Mouse (Mus musculus) cerebellum, adult 11-12 months (tissue): Measurements from ENCODE around the gene Sptssa.
"Not testable (repeated sequence)": the region's sequence is repeated elsewhere in the genome, so short reads cannot be mapped to it uniquely, and the experiment has no call there.

ENCODE experiments used
- DNase-seq: peaks from one replicate; pipeline ENCODE4 v3.0.0; 2022

The Sptssa gene

DNA sequence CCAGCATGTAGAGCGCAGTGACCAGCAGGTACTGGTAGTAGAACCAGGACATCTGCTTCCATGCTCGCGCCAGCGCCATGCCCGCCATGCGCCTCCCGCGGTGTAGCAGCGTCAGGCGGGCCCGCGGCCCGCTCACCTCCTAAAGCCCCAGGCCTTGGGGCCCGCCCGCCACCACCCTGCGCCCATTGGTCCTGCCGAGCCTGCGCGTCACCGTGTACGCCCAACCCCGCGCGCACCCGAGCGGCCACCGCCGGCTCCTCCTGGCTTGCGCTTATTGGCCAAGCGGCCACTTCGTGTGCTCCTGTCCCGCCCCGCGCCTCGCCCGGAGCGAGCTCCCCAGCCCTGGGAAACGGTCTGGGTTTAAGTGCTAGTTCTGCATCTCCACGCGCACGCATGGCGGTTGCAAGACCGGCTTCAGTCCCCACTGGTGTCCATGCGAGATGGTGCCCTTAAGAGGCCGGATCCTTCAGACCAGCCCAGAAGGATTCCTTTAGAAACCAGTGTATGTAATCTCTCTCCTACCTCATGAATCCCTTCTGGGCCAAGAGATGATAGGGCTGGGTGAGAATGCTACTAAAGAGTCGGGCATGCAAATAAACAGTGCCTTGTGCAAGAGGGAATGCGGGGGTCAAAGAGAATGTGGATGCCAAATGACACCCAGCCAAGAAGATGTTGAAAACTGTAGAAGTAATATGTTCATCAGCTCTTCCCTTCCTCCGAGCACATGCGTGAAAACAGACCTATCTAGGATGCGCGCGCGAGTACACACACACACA is at the start of gene Sptssa:
Gene Sptssa, minus strand, starts transcription at position 178 of the 776 bp plus-strand sequence.
- peak; percentile 97 for DNase-seq

DNA sequence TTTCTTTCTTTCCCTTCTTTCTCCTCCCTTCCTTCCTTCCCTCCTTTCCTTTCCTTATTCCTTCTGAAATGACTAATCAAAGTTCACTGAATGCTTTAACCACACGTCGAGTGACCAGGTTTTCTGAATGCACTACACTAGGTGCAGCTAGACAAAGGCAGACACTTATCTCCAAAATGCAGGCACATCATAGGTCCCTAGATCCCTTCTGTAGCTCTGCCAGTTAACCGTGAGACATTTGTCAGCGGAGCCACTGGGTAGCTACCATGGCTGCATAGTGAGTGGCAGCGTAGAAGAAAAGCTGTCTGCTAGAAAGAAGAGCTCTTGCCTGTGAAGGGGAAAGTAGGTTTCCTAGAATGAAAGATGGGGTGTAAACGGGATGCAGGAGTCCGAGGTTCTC is 43.0 kb upstream of the Sptssa start:
- no peak for DNase-seq

DNA sequence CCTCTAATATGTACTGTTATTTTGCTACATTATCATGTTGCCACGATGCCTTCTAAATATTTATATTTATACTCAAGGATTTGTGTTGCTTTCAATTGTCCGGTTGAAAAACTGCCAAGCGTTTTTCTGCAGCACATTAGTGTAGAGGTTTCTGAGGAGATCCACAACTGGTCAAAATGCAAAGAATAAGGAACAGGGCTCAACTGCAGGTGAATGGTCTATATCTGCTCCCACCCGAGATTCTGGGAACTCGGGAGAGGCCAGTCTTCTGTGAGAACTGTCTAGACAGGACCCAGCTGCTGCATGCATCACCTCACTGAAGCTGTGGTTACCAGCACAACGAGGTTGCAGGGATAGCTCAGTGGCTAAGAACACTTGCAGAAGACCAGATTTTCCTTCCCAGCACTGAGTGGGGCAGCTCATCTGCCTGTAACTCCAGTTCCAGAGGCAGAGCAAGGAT is 41.4 kb upstream of the Sptssa start:
- peak; percentile 50 for DNase-seq

DNA sequence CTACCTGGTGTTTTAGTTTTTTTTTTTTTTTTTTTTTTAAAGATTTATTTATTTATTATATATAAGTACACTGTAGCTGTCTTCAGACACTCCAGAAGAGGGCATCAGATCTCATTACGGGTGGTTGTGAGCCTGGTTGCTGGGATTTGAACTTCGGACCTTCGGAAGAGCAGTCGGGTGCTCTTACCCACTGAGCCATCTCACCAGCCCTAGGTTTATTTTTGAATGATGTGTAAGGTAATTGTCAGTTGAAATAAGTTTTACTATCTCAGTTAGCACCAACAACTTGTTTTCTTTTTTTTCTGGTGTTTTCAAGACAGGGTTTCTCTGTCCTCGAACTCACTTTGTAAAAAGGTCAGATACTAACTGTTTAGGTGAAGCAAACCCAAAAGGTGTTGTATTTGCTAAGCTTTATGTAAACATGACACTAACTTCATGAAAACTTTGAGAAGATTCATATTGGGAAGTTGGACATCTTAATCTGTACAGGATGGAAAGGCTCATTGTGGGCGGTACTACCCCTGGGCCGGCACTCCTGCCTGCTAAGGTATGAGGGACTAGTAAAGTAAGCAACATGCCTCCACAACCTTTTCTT is 40.7 kb upstream of the Sptssa start:
- DNase-seq = peak; percentile 56

DNA sequence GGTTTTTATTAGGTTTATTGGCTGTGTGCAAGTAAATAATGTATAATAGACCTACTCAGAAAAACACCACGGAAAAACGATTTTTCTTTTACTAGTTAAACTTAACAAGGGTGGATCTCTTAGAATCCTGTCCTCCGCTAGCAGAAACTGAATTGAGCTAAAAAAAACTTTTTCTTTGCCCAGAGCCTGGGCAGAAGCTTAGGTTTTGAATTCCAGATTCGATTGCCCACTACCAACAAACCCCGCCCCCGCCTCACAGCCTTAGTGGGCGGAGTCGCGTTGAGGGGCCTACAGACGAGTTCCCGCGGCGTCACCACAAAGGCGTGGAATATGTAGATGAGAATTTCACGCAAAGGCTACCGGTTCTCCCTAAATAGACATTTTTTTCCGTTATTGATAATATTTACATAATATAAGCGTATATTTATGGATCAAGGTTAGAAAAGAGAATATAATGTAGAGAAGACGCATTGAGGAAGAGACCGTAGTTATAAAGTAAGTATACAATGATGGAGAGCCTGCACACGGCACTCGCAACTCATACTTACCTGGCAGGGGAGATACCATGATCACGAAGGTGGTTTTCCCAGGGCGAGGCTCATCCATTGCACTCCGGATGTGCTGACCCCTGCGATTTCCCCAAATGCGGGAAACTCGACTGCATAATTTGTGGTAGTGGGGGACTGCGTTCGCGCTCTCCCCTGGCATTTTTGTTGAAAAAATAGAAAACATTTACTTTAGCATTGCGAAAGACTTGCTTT is 40.0 kb upstream of the Sptssa start:
- DNase-seq = peak; percentile 95

DNA sequence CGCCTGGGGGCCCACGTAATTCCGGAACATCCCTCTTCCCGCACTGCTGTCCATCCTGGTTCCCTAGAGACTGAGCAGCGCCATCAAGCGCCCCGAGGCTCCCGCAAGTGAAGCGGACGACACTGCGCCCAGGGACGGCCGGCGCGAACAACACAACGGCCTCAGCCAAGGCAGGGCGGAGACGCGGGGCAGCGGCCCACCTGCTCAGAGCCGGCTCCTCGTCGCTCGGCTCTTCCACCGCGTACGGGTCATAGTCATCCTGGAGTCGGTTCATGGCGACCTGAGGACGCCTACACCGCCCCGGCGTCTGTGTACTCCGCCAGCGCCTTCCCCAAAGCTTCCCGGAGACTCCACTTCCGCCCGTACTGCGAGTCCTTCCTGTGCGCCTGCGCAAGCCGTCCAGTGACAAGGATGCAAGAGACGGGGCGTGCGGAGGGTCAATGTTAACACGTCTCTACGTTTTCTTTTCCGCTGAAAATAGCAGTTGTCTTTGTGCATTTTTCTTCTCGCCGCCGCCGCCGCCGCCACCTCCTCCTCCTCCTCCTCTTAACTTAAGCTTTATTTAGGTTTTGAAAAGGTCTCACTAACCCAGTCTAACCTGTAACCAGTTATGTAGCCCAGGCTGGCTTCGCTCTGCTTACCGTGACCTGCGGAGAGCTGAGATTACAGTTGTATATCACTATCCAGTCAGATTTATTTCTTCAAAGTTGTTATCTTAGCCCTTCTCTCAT is 39.3 kb upstream of the Sptssa start, which contains the start of gene Eapp:
Gene Eapp, minus strand, starts transcription at position 387 of the 731 bp plus-strand sequence.
- DNase-seq = peak; percentile 97

DNA sequence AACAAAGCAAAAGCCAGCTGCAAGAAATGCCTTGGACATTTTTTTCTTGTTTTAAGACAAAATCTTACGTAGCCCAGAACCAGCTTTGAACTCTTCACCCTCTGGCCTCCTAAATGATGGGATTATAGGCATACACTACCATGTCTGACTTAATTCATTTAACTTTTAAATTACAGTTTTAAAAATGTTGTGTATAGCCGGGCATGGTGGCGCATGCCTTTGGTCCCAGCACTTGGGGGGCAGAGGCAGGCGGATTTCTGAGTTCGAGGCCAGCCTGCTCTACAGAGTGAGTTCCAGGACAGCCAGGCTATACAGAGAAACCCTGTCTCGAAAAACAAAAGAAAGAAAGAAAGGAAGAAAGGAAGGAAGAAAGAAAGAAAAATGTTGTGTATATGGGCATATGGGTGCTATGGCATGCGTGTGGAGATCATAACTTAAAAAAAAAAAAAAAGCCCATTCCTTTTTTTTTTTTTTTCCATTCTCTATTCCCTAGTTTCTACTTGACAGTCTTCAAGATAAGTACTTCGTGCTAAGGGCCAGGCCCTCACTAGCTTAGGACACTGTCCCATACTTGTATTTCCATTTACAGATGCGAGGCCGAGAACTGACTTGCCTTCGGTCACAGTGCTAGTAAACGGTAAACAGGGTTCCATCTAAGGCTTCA is 38.6 kb upstream of the Sptssa start:
- no peak for DNase-seq

DNA sequence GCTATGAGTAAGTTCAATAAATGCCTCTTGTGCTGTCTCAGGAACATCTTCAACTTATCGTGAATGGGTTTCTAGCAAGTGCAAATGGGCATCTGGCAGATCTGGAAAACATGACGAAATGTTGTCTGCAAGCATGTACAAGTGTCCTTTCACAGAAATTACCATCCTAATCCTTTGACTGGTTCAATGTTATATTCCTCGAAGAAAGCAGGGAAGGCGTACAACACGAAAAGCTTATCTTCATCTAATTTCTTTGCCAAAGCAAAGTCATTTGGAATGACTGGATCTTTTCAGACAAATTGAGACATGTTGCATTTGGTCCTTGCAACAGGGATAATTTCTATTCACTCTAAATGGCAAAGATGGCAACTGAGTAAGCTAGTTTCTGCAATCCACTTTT is 32.7 kb upstream of the Sptssa start:
- no peak for DNase-seq

DNA sequence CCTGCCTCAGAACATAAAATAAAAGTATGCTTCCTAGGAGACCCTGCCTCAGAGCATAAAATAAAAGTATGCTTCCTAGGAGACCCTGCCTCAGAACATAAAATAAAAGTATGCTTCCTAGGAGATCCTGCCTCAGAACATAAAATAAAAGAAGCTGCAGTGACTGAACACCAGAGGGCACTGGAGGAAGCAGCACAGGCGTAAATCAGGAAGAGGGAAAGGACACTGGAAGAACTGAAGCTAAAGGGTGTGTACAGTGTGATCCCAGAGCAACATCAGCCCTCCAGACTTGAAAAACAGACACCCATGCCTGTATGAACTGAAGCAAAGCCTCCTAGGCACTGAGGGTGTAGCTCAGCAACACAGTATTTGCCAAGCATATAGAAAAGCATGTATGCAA is 26.8 kb upstream of the Sptssa start:
- no peak for DNase-seq

DNA sequence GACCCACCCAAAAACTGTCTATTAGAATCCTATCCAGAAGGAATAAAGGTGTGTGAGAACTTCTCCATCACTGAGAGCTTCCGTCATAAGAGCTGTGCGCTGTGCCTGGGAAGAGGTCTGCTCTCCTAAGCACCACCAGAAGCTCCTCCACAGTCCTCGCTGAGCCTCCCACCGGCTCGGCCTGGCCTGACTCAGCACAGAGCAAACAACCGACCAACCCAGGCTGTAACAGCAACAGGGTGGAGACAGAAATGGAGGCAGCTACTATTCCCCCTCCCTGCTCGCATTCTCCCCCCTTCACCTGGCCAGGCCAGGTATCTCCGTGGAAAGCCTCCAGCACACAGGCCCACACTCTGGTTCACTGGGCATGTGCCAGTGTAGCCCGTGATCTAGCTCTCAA is 20.3 kb upstream of the Sptssa start:
- no peak for DNase-seq

DNA sequence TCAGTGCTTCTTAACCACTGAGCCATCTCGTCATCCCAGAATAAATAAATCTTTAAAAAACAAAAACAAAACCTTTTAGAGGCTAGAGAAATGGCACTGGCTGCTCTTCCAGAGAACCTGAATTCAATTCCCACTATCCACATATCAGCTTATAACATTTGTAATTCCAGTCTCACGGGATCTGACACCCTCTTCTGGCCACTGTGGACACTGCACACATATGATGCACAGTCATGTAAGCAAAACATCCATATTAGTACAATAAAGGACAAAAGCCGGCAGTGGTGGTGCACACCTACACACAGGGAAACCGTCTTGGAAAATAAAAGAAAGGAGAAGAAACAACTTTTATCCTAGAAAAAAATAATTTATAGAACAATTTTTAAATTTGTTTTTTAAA is 19.0 kb upstream of the Sptssa start:
- DNase-seq = no peak

DNA sequence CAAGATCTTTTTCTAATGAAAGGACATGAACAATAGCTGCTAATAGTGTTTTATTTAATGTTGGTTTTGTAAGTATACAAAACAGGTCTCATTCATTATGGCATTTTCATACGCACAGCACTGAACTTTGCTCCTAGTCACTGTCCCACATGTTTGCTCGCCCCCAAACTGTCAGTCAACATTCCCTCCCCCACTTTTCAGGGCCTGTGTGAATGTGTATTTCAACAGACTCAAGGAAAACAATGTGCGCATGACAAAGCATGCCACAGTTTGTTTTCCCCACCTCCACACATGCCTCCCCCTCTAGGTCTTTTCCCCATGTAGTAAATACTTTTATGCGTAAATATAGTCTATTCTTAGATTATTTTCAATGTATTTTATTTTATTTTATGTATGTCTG is 14.9 kb upstream of the Sptssa start:
- DNase-seq = no peak

DNA sequence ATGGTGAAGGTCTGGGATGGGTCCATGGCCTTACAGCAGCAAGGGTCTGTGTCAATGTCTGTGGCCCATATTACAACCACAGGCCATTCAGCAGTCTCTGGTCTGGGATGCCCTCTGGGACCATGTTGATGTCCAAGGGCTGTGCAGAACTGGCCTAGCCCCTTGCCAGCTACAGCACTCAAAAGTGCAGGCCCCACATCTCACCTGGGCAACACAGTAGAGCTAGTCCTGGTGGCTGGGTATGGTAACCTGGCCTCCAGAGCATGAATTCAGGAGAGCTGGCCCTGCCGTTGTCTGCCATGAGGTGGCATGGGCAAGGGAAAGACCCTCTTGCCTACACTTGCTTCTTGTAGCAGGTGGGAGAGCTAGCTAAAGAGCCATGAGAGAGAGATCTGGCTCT is 11.8 kb upstream of the Sptssa start:
- no peak for DNase-seq

DNA sequence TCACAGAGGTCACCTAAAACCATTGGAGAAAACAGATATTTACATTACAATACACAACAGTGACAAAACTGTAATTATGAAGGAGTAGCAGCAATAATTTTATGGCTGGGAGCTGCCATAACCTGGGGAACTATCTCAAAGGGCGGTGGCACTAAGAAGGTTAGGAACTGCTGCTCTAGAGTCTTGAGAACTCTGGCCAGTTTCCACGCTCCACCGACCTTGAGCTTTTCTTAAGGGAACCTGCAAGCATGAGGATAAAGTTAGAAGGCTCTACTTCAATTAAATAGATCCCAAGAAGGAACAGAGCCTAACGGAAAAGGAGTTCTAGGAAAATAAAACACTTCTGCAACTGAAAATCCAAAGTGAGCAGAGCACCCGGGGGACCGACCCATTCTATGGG is 9.2 kb upstream of the Sptssa start:
- DNase-seq = no peak

DNA sequence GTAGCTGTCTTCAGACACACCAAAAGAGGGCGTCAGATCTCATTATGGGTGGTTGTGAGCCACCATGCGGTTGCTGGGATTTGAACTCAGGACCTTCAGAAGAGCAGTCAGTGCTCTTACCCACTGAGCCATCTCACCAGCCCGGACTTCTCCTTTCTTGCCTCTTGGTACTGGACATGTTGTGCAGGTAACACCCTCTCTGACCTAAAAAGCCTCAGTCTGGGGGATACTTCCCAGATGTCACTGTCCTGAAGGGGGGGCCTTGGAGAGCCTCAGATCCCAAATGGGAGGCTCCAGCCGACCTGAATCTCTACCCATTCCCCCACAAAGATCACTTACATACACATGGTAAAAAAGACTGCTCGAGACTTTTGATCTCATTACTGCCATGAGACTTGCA is 5.1 kb upstream of the Sptssa start:
- not testable (repeated sequence) for DNase-seq

DNA sequence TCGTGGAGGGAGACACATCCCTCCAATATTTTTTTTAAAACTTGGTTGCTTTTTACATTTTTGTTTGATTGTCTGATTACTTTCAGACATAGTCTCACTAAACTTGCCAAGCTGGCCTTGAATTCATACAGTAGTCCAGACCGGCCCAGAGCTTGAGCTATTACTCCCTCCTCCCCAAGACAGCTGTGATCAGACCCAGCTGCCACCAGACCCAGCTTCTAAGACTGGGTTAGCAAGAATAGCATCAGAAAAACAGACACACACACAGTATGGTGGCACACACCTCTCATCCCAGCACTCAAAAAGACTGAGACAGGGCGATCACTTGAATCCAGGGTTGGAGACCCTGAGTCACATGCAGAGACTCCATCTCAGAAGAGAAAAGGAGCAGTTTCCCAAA is 3.5 kb upstream of the Sptssa start:
- DNase-seq = no peak

DNA sequence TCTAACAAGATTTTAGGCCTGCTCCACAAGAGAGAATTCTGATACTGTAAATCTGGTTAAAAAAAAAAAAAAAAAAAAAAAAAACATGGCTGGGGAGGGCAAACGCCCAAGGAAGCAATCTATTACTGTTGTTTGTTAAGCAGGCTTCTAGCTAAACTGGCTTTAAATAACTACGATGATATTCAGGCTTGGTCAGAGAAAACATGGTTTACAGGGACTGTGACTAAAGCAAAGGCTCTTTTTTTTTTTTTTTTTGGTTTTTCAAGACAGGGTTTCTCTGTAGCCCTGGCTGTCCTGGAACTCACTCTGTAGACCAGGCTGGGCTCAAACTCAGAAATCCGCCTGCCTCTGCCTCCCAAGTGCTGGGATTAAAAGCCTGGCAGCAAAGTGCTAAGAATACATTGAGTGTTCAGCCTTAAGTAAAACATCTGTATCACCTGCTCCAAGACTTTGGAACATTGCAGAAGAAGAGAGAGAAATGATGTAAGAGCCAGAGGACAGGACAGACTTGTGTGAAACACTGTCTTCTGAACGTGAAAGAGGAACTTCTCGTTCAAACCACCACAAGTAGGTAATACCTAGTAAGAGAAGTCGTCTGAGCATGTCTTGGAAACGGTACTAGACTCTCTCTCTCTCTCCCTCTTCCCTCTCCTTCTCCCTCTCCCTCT is 2.2 kb upstream of the Sptssa start:
- DNase-seq = no peak

DNA sequence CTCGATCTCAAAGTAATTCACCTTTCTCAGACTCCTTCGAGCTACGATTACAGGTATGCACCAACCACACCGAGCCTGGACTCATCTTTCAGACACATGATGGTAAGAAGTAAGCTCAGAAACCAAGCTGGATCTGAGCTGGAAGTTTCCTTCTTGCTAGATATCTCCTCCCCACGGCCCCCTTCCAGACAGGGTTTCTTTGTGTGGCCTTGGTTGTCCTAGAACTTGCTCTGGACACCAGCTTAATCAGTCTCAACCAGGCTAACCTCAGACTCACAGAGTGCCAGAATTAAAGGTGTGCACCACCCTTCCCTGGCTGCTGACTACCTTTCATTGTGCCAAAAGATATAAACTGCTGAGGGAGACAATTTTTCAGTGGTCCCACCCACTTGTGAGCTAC is 1.6 kb upstream of the Sptssa start:
- peak; percentile 15 for DNase-seq

DNA sequence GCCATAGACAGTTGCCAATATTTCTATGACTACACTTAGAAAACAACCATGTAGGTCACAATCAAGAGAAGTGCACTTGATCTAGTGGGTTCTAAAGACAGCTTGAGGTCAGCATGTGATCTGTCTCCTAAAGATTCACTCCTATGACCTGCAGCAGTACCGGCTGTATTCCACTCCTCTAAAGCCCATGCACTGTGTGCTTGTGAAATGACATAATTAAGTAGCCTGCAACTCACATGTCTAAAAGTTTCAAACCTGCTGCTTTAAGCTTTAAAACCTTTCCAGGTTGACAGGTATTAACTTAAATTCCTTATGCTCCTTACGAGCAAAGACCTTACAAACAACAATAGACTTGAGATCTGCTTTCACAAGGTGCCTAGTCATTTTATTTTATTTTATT is 853 bp upstream of the Sptssa start:
- DNase-seq = no peak

DNA sequence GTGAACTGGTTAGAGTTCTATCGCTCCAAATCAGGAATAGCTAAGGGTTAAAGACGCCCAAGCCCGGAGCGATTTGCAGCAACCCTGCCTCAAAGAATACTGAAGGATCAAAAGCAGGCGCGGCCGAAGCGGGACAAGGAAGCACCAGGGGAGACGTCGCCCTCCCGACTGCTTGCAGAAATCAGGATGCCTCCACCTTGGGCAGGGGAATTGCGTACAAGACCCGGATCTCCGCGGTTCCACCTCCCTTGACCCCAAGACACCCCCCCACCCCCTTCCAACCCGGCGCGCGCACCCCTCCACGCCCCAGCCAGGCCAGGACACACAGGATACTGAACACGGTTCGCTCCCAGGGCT is 356 bp downstream of the Sptssa start:
- DNase-seq = no peak

DNA sequence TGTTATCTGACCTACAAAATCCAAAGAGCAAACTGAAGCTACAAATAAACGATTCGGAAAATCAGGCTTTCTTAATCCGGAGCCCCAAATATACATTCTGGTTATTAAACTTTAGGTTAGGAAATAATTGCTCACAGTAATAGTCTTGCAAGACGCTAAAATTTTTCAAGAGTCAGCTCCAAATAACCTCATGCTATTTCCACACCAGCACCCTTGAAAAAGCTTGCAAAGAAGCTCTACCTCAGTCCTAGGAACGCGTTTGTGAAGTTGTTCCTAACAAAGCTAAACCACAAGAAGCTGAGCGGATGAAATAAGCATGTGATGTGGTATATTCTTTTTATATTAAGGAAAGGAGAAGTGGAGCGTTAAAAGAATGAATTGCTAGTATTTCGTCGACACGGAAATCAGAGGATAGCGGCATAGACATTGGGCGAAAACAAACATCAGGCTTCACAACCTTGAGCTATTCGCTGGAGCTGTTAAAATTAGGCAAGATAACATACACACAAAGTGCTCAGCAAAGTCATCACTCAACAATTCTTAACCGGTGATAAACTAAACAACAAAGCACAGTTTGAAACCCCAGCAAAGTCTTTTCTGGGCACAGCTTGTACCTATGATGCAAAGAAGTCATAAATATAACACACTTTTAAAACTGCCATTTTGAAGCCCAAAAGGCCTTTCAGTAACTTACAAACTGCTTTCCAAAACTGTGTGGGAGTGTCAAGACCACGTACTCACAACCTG is 908 bp downstream of the Sptssa start:
- DNase-seq = no peak
